Mouse (Mus musculus) heart, postnatal 36 days (tissue): ENCODE results near the gene Tgfbr1. TPM values are rescaled to one million over a fixed set of nuclear protein-coding genes. Genes with fewer than 3 reads are reported as not detected.

ENCODE experiments used
- total RNA-seq, 2 experiments: library from RNA; stranded (reverse); gene quantifications; 2 replicates each; pipeline ENCODE4 v1.2.3; 2021

Tgfbr1 gene
- total RNA-seq, 2 experiments from 2014 or later = 16.2 to 18.7 TPM

Other genes with a start within 250 kb of the Tgfbr1 start
- gene Col15a1, start 145.1 kb upstream of the Tgfbr1 start, total RNA-seq = 100 to 1,000 TPM in 1 of 2 experiments, 10 to 100 TPM in 1; 91.2 to 101 TPM
- 1 to 10 TPM; 5.2 to 6.3 TPM for gene Alg2, start 121.1 kb downstream of the Tgfbr1 start, total RNA-seq
- gene Sec61b, start 121.4 kb downstream of the Tgfbr1 start, total RNA-seq = 10 to 100 TPM; 22.3 to 22.6 TPM